Comparison of ENCODE assay signal across 8 mouse cellular contexts in the genomic region with DNA sequence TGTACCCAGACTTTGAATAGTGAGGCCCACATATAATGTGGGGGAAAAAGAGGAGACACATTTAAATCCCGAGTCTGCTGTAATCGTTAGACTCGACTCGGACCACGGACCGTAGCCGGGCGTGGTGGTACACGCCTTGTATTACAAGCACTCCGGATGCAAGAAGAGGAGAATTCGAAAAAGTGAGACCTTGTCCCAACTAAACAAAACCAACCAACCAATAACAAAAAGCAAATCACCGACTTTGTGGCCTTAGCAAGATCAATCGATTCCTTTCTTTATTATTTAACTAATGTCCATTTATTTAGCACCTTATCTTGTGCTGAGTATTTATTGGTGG. TPM values are rescaled to one million over a fixed set of nuclear protein-coding genes. Genes with fewer than 3 reads are reported as not detected.
DNase-seq lines count a peak whose midpoint lies in the region; ATAC-seq and TF ChIP-seq lines count a peak whose summit lies in the region.

No protein-coding gene starts in this region.

- H3K27me3 ChIP-seq in heart, embryonic 13.5 days (replicated peaks) = no peaks in the 10 kb centered on the region
- H3K27me3 ChIP-seq in ES-Bruce4 (ENCODE audit: control insufficient read depth, insufficient read depth, low read length, poor library complexity, severe bottlenecking) = no peaks in the 10 kb centered on the region
- no peaks in the 10 kb centered on the region for H3K27me3 ChIP-seq in forebrain, embryonic 13.5 days
- H3K27me3 ChIP-seq in liver, embryonic 11.5 days (replicated peaks; ENCODE audit: control insufficient read depth, insufficient read depth, low read length) = no peaks in the 10 kb centered on the region
- H3K27me3 ChIP-seq in stomach, embryonic 15.5 days (replicated peaks) = no peaks in the 10 kb centered on the region

- H3K9ac ChIP-seq in heart, embryonic 13.5 days = peak overlapping the region; percentile 99
- peak overlapping the region; percentile 99 for H3K9ac ChIP-seq in ES-Bruce4 (ENCODE audit: low read depth, poor library complexity, severe bottlenecking)
- peak overlapping the region; percentile 100 for H3K9ac ChIP-seq in forebrain, embryonic 13.5 days
- H3K9ac ChIP-seq in liver, embryonic 11.5 days (ENCODE audit: low read depth, low read length) = peak overlapping the region; percentile 99
- H3K9ac ChIP-seq in stomach, embryonic 15.5 days = peak overlapping the region; percentile 100

- no peak for ATAC-seq in heart, embryonic 13.5 days (ENCODE audit: extremely low read depth, insufficient number of reproducible peaks, low FRiP score, low TSS enrichment)
- no peak for ATAC-seq in forebrain, embryonic 13.5 days
- ATAC-seq in liver, embryonic 11.5 days (replicated peaks; ENCODE audit: low FRiP score) = no peak
- ATAC-seq in stomach, embryonic 15.5 days (ENCODE audit: insufficient read depth, low FRiP score, low read depth) = no peak

- H3K27ac ChIP-seq in heart, embryonic 13.5 days (replicated peaks) = peak overlapping the region; percentile 88
- 0 out of 2 replicates have a peak overlapping the region, but pooled peaks have one; percentile 29 for H3K27ac ChIP-seq in ES-Bruce4 (ENCODE audit: insufficient read depth, low read length)
- H3K27ac ChIP-seq in forebrain, embryonic 13.5 days = peak overlapping the region; percentile 92
- peak overlapping the region; percentile 94 for H3K27ac ChIP-seq in liver, embryonic 11.5 days (ENCODE audit: low read depth, low read length)
- peak overlapping the region; percentile 88 for H3K27ac ChIP-seq in stomach, embryonic 15.5 days

- no peak for DNase-seq in heart, postnatal 25 days (ENCODE audit: low spot score)
- no peak for DNase-seq in liver, embryonic 11.5 days (ENCODE audit: low spot score)
- no peak for DNase-seq in left cerebral cortex, adult 18-20 months (ENCODE audit: low spot score in 2 of 2)
- DNase-seq in gastrocnemius, postnatal 36 days = no peak

- TF ChIP-seq EP300 in ES-Bruce4 (IDR thresholded peaks at IDR 0.05; ENCODE audit: insufficient read depth, low read depth, low read length) = no peak

- WGBS in heart, embryonic 13.5 days = under 1% methylated on average over 13 of the region's 13 CpGs
- WGBS in forebrain, embryonic 13.5 days = 2% methylated on average over 13 of the region's 13 CpGs
- WGBS in liver, embryonic 11.5 days = 1% methylated on average over 13 of the region's 13 CpGs
- WGBS in stomach, embryonic 15.5 days = 0% methylated on average over 13 of the region's 13 CpGs

- TF ChIP-seq POLR2A in ES-Bruce4 (IDR thresholded peaks at IDR 0.05; ENCODE audit: insufficient read depth, low read length) = no peak

- TF ChIP-seq CTCF in ES-Bruce4 (IDR thresholded peaks at IDR 0.05; ENCODE audit: low read depth, low read length) = no peak

- peak overlapping the region; percentile 85 for H3K4me3 ChIP-seq in heart, embryonic 13.5 days
- H3K4me3 ChIP-seq in ES-Bruce4 (ENCODE audit: low read depth, low read length) = peak overlapping the region; percentile 95
- peak overlapping the region; percentile 99 for H3K4me3 ChIP-seq in forebrain, embryonic 13.5 days
- H3K4me3 ChIP-seq in liver, embryonic 11.5 days (ENCODE audit: low read depth, low read length) = peak overlapping the region; percentile 100
- H3K4me3 ChIP-seq in stomach, embryonic 15.5 days (replicated peaks) = peak overlapping the region; percentile 90

- no peaks in the 10 kb centered on the region for H3K9me3 ChIP-seq in heart, embryonic 13.5 days
- H3K9me3 ChIP-seq in ES-Bruce4 (replicated peaks; ENCODE audit: control insufficient read depth, insufficient read depth, low read length, poor library complexity, severe bottlenecking) = no peaks in the 10 kb centered on the region
- H3K9me3 ChIP-seq in forebrain, embryonic 13.5 days (replicated peaks) = no peaks in the 10 kb centered on the region
- H3K9me3 ChIP-seq in liver, embryonic 11.5 days (ENCODE audit: control insufficient read depth, low read length) = no peaks in the 10 kb centered on the region
- H3K9me3 ChIP-seq in stomach, embryonic 15.5 days = no peaks in the 10 kb centered on the region

- peak overlapping the region; percentile 91 for H3K4me2 ChIP-seq in heart, embryonic 13.5 days
- H3K4me2 ChIP-seq in forebrain, embryonic 13.5 days = peak overlapping the region; percentile 94
- H3K4me2 ChIP-seq in liver, embryonic 11.5 days = peak overlapping the region; percentile 92
- H3K4me2 ChIP-seq in stomach, embryonic 15.5 days = peak overlapping the region; percentile 50

- intact Hi-C loops in heart, postnatal 25 days (cut with DNase I) = no loop called here
- intact Hi-C loops in gastrocnemius, postnatal 36 days (cut with DNase I) = no loop called here

- H3K4me1 ChIP-seq in heart, embryonic 13.5 days = peaks cover 41% of the 10 kb centered on the region
- no peaks in the 10 kb centered on the region for H3K4me1 ChIP-seq in ES-Bruce4 (ENCODE audit: control insufficient read depth, insufficient read depth, low read length)
- peaks cover 40% of the 10 kb centered on the region for H3K4me1 ChIP-seq in forebrain, embryonic 13.5 days
- peaks cover 35% of the 10 kb centered on the region for H3K4me1 ChIP-seq in liver, embryonic 11.5 days (replicated peaks; ENCODE audit: control insufficient read depth, insufficient read depth, low read length)
- peaks cover 33% of the 10 kb centered on the region for H3K4me1 ChIP-seq in stomach, embryonic 15.5 days

- peaks cover 52% of the 10 kb centered on the region for H3K36me3 ChIP-seq in heart, embryonic 13.5 days
- H3K36me3 ChIP-seq in ES-Bruce4 (ENCODE audit: control insufficient read depth, insufficient read depth, low read length, poor library complexity, severe bottlenecking) = peaks cover 55% of the 10 kb centered on the region
- H3K36me3 ChIP-seq in forebrain, embryonic 13.5 days (ENCODE audit: poor library complexity, severe bottlenecking) = peaks cover 51% of the 10 kb centered on the region
- H3K36me3 ChIP-seq in liver, embryonic 11.5 days (ENCODE audit: control insufficient read depth, insufficient read depth, low read length) = peaks cover 39% of the 10 kb centered on the region
- H3K36me3 ChIP-seq in stomach, embryonic 15.5 days = peaks cover 40% of the 10 kb centered on the region

RNA-seq across cellular contexts. Expression of a gene that starts 0.9 kb away (rescaled TPM):
- polyA plus RNA-seq in heart, embryonic 13.5 days (2015; fragmentation: Nextera tagmentation; extraction: Ambion mirVana) = 73.4 and 75.1 TPM in 2 replicates
- 10 to 100 TPM; 82.7 to 88.7 TPM for total RNA-seq in heart, postnatal 25 days (2021)
- 82.4 and 96.1 TPM in 2 replicates for polyA plus RNA-seq in ES-Bruce4 (2011; ENCODE audit: insufficient read depth, insufficient read length, low read depth, missing spikeins)
- 125 and 154 TPM in 2 replicates for polyA plus RNA-seq in forebrain, embryonic 13.5 days (2015; fragmentation: Nextera tagmentation; extraction: Ambion mirVana)
- 126 and 138 TPM in 2 replicates for polyA plus RNA-seq in liver, embryonic 11.5 days (2014; fragmentation: Nextera tagmentation; extraction: Ambion mirVana)
- polyA plus RNA-seq in stomach, embryonic 15.5 days (2015; fragmentation: Nextera tagmentation; extraction: Ambion mirVana) = 104 and 132 TPM in 2 replicates
- 100 to 1,000 TPM; 129 to 134 TPM for total RNA-seq in left cerebral cortex, adult 18-20 months (2021)
- 10 to 100 TPM; 71.9 to 73.6 TPM for total RNA-seq in gastrocnemius, postnatal 36 days (2021)

RNA-seq across cellular contexts. Expression of a gene that starts 2.4 kb away (rescaled TPM):
- 113 and 127 TPM in 2 replicates for polyA plus RNA-seq in heart, embryonic 13.5 days (2015; fragmentation: Nextera tagmentation; extraction: Ambion mirVana)
- 10 to 100 TPM; 65.0 to 67.4 TPM for total RNA-seq in heart, postnatal 25 days (2021)
- 170 and 171 TPM in 2 replicates for polyA plus RNA-seq in ES-Bruce4 (2011; ENCODE audit: insufficient read depth, insufficient read length, low read depth, missing spikeins)
- 166 and 168 TPM in 2 replicates for polyA plus RNA-seq in forebrain, embryonic 13.5 days (2015; fragmentation: Nextera tagmentation; extraction: Ambion mirVana)
- 100 and 103 TPM in 2 replicates for polyA plus RNA-seq in liver, embryonic 11.5 days (2014; fragmentation: Nextera tagmentation; extraction: Ambion mirVana)
- 108 and 115 TPM in 2 replicates for polyA plus RNA-seq in stomach, embryonic 15.5 days (2015; fragmentation: Nextera tagmentation; extraction: Ambion mirVana)
- 100 to 1,000 TPM; 130 to 138 TPM for total RNA-seq in left cerebral cortex, adult 18-20 months (2021)
- 10 to 100 TPM; 49.7 to 50.8 TPM for total RNA-seq in gastrocnemius, postnatal 36 days (2021)

RNA-seq across cellular contexts. Expression of a gene that starts 9.2 kb away (rescaled TPM):
- polyA plus RNA-seq in heart, embryonic 13.5 days (2015; fragmentation: Nextera tagmentation; extraction: Ambion mirVana) = 23.2 and 25.3 TPM in 2 replicates
- total RNA-seq in heart, postnatal 25 days (2021) = 10 to 100 TPM; 28.0 to 28.7 TPM
- polyA plus RNA-seq in ES-Bruce4 (2011; ENCODE audit: insufficient read depth, insufficient read length, low read depth, missing spikeins) = 193 and 195 TPM in 2 replicates
- 46.4 and 49.4 TPM in 2 replicates for polyA plus RNA-seq in forebrain, embryonic 13.5 days (2015; fragmentation: Nextera tagmentation; extraction: Ambion mirVana)
- polyA plus RNA-seq in liver, embryonic 11.5 days (2014; fragmentation: Nextera tagmentation; extraction: Ambion mirVana) = 17.7 and 19.3 TPM in 2 replicates
- 26.9 and 31.9 TPM in 2 replicates for polyA plus RNA-seq in stomach, embryonic 15.5 days (2015; fragmentation: Nextera tagmentation; extraction: Ambion mirVana)
- total RNA-seq in left cerebral cortex, adult 18-20 months (2021) = 100 to 1,000 TPM; 171 to 176 TPM
- total RNA-seq in gastrocnemius, postnatal 36 days (2021) = 10 to 100 TPM; 29.3 to 29.7 TPM

RNA-seq across cellular contexts. Expression of a gene that starts 13.2 kb away (rescaled TPM):
- not detected in 2 replicates for polyA plus RNA-seq in heart, embryonic 13.5 days (2015; fragmentation: Nextera tagmentation; extraction: Ambion mirVana)
- total RNA-seq in heart, postnatal 25 days (2021) = not detected
- polyA plus RNA-seq in ES-Bruce4 (2011; ENCODE audit: insufficient read depth, insufficient read length, low read depth, missing spikeins) = 0.70 and 1.2 TPM in 2 replicates
- polyA plus RNA-seq in forebrain, embryonic 13.5 days (2015; fragmentation: Nextera tagmentation; extraction: Ambion mirVana) = not detected in 2 replicates
- 0.13 TPM in 1 of 2 replicates, not detected in the other for polyA plus RNA-seq in liver, embryonic 11.5 days (2014; fragmentation: Nextera tagmentation; extraction: Ambion mirVana)
- 0.23 and 0.49 TPM in 2 replicates for polyA plus RNA-seq in stomach, embryonic 15.5 days (2015; fragmentation: Nextera tagmentation; extraction: Ambion mirVana)
- not detected for total RNA-seq in left cerebral cortex, adult 18-20 months (2021)
- total RNA-seq in gastrocnemius, postnatal 36 days (2021) = not detected

RNA-seq across cellular contexts. Expression of a gene that starts 32.4 kb away (rescaled TPM):
- polyA plus RNA-seq in heart, embryonic 13.5 days (2015; fragmentation: Nextera tagmentation; extraction: Ambion mirVana) = 18.5 and 19.8 TPM in 2 replicates
- total RNA-seq in heart, postnatal 25 days (2021) = 1 to 10 TPM; 3.5 to 4.6 TPM
- polyA plus RNA-seq in ES-Bruce4 (2011; ENCODE audit: insufficient read depth, insufficient read length, low read depth, missing spikeins) = 25.1 and 26.3 TPM in 2 replicates
- 39.4 and 49.1 TPM in 2 replicates for polyA plus RNA-seq in forebrain, embryonic 13.5 days (2015; fragmentation: Nextera tagmentation; extraction: Ambion mirVana)
- polyA plus RNA-seq in liver, embryonic 11.5 days (2014; fragmentation: Nextera tagmentation; extraction: Ambion mirVana) = 15.5 and 17.4 TPM in 2 replicates
- polyA plus RNA-seq in stomach, embryonic 15.5 days (2015; fragmentation: Nextera tagmentation; extraction: Ambion mirVana) = 29.0 and 29.4 TPM in 2 replicates
- total RNA-seq in left cerebral cortex, adult 18-20 months (2021) = 10 to 100 TPM; 16.2 to 17.5 TPM
- total RNA-seq in gastrocnemius, postnatal 36 days (2021) = 1 to 10 TPM; 1.4 to 2.4 TPM

Comparison
In these comparisons a context has a peak if more than half of its experiments do, and no peak if none do; other contexts are left out.
1. H3K27ac ChIP-seq: peak in every context shown above with its lines; median percentile 94 in liver, embryonic 11.5 days; 92 in forebrain, embryonic 13.5 days; 88 in heart, embryonic 13.5 days; 88 in stomach, embryonic 15.5 days; 29 in ES-Bruce4.